Mouse (Mus musculus) cerebellum, adult 9-10 months (tissue): ENCODE data around the gene Cct2.
"Not testable (repeated sequence)": the region's sequence is repeated elsewhere in the genome, so short reads cannot be mapped to it uniquely, and the experiment has no call there.

Source experiments
- DNase-seq: peaks from one replicate; pipeline ENCODE4 v3.0.0; 2022

Gene Cct2

DNA sequence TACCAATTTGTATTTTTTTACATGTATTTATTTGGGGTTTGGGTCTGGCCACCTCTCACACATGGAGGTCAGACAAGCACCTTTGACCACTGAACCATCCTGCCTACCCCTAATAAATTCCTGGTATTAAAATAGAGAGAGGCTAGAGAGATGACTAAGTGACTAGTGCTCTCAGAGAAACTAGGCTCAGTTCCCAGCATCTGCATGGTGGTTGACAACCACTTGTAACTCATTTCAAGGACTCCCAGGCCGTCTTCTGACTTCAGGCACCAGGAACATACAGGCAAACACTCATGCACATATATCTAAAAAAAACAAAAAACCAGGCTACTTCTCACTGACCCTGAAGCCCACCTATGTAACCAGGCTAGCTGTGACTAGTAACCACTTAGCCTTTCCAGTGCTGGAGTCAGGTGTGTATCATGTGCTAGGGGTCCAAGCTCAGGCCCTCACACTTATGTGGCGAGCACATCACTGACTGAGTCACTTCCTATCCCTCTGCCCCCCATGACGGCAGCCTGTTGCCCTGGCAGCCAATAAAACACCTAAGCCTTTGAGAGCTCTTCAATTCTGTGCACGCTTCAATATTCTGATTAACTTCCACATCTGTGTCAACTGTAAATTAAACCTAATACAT, 13.5 kb downstream of the Cct2 start:
- DNase-seq, result no peak

DNA sequence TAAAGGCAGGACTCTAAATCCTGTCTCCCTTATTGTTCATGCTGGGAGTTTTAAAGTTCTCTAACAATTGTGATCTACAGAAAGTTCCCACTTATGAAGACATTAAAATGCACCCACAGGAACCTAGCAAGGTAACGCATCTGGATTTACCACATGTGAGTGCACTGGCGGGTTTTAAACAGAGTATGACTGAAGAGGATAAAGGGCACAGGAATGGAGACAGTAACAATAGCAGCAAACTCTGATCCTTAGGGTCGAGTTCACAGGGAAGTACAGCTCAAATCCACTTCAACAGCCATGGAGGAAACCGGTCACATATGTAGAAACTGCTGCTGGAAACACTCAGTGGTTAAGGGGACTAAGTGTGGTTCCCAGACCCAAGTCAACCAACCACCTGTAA, 14.4 kb downstream of the Cct2 start:
- DNase-seq, result no peak

DNA sequence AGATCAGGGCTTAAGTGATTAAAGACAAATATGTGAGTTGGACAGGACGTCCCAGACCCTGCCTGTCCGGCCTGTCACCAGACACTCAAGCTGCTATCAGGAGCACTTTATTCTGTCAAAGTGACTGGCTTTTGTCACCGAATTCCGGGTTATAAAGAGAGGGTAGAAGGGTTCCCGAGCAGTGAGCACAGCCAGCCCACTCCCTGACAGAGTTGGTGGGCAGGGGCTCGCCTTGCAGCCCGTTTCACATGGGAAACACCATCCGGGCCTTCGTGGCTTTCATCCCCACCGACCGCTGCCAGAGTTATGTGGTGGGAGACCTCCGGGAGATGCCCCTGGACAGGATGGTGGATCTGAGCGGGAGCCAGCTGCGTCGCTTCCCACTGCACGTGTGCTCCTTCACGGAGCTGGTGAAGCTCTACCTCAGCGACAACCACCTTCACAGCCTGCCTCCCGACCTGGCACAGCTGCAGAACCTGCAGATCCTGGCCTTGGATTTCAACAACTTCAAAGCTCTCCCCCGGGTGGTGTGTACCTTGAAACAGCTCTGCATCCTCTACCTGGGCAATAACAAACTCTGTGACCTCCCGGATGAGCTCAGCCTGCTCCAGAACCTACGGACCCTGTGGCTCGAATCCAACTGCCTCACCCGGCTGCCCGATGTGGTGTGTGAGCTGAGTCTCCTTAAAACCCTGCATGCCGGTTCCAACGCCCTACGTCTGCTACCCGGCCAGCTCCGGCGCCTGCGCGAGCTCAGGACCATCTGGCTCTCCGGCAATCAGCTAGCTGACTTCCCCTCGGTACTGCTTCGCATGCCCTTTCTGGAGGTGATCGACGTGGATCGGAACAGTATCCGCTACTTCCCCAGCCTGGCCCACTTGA, 18.2 kb downstream of the Cct2 start, which contains the start of gene Lrrc10:
Gene Lrrc10 (plus strand): TSS at position 167 of the 882 bp plus-strand sequence.
- DNase-seq, result peak; percentile 54

DNA sequence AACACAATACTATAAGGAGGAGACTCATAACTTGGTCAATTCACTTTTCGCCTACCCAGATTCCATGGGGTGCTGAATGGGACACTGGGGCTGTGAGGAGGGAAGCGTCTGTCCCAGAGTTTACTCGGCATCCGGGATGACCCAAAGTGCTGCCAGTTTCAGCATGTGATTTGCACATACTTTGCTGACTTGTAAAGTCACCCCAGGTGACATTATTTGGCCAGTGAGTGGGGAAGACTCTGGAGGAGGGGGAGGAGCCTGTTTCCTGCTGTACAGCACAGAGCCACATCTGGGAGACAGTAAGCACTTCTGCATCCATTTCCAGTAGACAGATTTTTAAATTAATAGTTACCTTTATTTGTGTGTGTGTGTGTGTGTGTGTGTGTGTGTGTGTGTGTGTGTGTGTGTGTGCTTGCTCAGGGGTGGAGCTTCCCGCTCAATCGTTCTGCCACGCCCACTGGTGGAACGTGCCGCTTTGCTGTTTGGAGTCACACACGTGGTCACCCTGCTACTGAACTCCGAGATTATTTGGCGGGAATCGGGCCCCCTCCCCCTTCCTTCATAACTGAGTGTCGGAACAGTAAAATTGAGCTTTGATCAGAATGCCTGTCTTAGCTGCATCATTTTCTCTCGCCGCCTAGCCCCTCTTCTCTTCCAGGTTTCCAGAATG, 20.0 kb downstream of the Cct2 start:
- not testable (repeated sequence) for DNase-seq

DNA sequence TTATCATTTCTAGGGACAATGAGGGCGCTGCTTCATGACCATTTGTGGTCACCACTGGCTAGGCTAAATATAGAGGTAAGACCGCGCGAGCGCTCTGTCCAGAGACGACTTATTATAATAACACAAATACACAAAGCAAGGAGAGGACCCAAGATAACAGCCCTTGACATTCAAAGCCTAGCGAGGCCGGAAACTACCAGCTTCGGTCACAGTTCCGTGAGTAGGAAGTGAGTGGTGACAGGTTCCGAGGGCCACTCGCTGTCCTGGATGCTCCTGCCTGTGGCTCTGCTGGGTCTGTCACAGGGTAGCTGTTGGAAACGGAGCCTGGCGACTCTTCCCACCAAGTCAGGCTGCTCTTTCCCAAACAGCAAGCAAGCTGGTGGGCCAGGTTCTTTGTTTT, 21.3 kb downstream of the Cct2 start:
- no peak for DNase-seq

DNA sequence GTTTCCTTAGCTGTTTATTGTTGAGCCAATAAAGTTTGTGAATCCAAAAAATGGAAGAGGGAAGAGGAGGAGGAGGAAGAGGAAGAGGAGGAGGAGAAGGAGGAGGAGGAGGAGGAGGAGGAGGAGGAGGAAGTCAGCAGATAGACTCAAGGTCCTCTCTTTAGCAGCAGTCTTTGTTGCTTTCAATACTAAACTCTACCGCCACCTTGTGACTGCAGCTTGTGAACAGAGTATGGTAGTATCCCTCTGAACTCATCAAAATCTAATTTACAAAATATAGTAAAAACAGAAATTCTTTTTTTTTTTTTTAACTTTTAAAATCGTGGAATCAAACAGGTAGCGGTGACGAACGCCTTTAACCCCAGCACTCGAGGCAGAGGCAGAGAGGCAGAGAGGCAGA, 23.3 kb downstream of the Cct2 start:
- DNase-seq, result no peak

DNA sequence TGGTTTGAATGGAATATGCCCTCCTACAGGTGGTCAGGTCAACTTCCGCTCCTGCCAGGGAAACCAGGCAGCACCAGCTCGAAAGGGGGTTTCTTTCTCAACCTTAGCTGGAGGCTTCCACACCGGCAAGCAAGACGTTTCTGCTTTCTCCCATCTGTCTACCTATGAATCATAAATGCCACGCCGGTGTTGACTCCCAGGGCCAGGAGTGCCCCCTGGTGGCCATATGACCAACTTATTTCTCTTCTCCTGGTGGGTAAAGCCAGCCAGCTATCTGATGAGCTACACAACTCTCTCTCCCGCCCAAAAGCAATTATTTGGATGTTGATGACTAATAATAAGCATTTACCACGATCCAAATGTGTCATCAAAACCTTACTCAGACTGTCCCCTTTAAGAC, 29.8 kb downstream of the Cct2 start:
- peak; percentile 59 for DNase-seq

DNA sequence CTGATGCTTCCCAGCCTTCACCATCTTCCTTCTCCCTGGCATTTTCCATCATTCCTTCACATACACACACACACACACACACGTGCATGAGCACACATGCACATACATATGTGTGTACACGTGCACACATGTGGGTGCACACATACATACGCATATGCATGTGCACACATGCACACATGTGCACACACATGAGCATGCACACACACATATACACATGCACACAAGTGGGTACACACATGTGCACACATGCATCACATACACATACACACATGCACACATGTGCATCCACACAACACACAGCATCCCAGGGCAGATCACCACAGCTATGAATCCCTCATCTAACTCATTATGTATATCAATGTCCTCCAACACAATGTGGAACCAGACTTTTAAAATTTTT, 32.5 kb downstream of the Cct2 start:
- no peak for DNase-seq

DNA sequence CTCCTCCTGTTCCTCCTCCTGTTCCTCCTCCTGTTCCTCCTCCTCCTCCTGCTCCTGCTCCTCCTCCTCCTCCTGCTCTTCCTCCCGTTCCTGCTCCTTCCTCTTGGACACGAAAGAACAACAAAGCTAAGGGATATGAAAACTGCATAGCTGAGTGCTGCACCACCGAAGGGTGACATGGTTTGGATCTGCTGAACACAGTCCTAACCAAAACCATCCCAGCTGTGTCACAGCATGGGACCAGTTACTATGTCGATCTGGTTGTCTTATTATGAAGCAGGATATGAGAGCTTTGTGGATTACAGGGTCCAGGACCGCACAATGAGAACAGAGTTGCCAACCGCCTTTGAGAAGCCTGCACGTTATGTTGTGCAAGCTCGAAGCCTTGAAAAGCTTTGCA, 37.4 kb downstream of the Cct2 start:
- peak; percentile 9 for DNase-seq

DNA sequence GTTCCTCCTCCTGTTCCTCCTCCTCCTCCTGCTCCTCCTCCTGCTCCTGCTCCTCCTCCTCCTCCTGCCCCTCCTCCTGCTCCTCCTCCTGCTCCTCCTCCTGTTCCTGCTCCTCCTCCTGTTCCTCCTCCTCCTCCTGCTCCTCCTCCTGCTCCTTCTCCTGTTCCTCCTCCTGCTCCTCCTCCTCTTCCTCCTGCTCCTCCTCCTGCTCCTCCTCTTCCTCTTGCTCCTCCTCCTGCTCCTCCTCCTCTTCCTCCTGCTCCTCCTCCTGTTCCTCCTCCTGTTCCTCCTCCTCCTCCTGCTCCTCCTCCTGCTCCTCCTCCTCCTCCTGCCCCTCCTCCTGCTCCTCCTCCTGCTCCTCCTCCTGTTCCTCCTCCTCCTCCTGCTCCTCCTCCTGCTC, 37.8 kb downstream of the Cct2 start:
- DNase-seq, result not testable (repeated sequence)

DNA sequence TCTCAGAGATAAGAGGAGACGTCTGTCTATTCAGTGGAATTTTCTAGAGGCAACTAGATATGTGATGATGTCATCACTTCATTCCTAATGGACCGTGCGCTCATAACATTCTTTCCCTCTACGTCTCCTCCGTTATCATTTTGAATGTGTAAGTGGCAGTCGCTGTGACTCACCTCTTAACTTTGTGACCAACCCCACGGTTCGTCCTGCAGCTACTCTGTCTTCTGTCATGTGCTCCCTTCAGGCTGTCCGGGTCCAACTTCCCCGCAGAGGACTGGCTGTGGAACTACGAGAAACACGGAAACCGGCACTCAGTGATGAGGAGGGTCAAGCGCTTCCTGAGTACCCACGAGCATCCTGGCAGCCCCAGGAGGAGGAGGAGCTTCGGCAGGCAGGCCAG, 39.9 kb downstream of the Cct2 start:
- DNase-seq, result no peak

DNA sequence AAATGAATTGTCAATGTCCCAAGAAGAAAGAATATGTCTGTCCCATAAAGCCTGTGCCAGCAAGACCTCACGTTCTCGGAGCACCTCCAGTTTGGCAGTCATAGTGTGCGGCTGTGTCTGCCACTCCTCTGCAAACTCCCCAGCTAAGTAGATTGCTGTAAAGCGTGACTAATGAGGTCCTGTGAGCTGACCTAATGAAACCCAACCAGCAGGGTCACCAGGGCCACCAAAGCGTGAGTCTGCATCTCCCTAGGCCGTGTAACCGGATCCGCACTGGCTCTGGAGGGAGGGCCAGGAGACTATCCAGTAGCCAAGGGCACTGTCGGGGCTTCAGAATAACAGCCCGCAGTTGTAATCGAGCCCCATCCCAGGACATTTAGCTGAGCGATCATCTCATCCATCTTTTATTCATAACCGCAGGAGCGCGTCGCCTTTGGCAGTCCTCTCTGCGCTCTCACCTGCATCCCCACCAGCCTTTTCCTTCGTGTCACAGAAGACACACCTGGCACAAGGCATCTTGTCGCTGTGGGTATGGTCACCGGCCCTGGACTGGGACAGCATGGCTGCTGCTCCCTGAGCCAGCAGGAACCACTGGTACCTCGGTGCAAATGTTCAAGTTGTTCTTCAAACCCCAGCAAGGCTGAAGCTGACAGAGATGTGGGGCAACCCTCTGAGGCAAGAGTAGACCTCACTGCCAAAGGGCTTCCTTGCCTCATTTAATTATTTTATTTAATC, 42.4 kb downstream of the Cct2 start:
- no peak for DNase-seq

DNA sequence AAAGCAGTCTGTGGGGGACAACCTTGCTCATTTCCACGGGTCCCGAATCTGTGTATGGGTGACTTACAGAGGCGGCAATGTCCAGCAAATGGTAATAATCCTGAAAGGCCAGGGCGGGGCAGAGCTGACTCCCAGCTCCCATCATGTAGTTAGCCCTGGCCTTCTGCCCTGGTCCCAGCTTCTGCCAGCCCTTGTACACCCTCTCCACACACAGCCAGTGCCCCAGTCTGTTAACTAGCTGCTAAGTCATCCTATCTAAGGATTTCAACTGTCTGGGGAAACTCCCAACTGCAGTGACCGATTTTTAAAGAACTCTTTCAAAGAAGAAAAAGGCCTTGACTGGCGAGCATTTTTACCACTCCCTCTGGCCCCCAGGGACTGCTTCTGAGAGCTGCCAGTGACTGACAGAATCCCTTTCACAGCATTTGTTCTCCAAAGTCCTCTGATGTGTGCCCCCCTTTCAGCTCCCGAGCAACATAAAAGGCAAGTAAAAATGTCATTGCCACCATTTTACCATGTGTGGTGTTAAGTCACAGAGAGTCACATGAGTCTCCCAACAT, 45.3 kb downstream of the Cct2 start:
- DNase-seq, result no peak

DNA sequence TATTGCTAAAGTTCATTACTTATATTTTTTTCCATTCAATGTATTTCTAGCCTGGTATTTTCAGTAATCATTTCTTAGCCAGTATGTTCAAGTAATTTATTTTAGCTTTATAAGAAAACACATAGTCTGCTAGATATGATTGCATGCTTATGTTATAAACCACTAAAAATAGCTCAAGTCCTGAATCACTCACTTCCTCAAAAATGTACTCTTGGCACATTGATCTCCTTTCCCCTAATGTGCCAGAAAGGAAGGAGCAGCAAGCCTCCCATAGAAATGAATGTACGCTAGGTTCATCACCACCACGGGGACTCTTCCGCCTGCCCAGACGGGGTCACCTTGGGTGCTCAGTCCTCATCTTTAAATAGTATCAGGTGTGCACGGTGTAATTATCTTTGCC, 49.0 kb downstream of the Cct2 start:
- no peak for DNase-seq

DNA sequence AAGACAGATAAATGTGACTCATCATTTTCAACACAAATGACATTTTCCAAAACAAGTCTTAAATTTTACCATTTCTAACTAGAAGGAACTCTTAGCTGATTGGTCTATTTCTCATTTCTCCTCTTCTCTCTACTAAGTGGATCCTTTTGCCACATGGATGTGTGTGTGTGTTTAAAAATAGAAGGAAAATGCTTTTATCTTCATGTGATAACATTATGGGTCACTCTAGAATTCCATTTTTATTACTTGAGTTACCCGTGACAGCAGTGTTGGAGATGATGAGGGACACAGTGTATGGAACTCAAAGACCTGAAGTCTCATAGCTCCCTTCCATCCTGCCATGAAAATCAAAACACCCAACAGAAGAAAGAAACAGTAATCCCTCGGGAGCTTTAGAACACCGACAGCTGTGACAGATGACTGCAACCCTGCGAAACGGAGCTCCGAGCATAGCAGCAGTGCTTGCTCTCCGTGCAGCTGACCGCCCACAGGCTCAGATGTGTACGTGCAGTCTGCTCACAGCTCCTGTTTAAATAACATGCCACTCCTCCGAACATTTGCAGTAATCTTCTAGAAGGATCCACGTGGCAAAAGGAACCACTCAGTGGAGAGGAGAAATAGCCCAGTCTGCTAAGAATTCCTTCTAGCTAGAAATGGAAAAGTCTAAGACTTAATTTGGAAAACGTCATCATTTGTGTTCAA, 49.8 kb downstream of the Cct2 start:
- DNase-seq, result no peak

DNA sequence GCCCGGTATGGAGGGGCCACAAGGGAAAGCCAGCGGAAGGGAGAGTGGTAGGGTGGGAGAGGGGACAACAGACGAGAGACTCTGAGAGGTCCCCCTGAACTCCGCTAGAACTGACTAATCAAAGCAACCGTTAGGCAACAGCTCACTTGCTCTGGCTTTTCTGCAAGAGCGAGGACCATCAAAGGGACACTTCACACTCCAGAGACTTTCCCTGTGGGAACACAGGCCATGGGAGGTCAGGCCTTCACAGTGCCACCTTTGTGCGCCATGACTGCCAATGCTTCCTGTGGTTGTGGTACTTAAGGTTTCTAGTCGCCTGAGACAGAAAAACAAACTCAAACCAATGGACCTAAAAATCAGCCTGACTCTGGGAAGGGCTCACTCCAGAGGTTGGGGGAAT, 52.6 kb downstream of the Cct2 start:
- DNase-seq, result no peak

DNA sequence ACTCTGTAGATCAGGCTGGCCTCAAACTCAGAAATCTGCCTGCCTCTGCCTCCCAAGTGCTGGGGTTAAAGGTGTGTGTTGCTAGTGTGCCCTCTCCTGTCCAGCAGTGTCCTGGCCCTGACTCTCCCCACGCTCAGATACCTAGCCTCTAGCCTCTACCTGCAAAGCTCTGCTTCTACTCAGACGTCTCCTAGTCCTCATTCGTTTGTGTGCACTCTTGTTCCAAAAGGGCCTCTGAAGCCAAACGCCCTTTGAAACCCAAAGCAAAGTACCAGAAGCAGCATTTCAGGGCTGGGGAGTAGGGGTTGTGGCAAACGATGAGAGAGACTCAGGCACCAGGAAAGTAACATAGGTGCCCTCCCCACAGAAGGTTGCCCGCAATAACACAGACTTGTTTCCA, 53.9 kb downstream of the Cct2 start:
- DNase-seq, result no peak

DNA sequence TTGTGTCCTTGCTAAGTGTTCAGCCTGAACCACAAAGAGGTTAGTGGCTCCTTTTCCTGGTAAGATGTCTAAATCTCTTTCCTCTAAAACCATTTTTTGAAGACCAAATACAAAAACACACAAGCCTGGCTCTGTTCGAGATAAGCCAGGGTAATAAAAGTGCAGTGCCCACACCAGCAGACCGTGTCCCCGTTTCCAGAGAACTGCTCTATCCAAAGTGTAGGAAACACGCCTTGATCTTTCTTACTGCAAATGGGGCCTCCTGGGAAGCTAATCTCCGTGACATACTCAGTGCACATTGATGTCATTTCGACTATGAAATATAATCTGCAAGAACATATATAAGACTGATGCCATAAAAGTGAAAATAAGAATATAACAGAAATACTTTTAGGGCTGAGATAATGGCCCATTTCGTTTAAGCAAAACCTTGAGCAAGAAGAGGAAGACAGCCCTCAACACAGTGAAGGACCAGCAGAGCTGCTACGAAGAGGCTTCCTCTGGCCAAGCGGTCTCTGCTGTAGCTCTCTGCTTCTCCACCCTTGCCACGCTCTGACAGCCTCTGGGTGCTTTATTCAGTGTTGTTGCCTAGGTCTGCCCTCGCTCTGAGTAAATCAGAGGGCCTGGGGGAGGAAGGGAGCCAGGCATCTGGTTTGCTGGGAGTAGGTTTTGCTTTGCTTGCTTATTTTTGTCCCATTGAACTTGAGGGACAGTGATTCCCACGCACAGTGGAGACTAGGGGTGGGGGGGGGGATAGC, 57.7 kb downstream of the Cct2 start:
- no peak for DNase-seq

DNA sequence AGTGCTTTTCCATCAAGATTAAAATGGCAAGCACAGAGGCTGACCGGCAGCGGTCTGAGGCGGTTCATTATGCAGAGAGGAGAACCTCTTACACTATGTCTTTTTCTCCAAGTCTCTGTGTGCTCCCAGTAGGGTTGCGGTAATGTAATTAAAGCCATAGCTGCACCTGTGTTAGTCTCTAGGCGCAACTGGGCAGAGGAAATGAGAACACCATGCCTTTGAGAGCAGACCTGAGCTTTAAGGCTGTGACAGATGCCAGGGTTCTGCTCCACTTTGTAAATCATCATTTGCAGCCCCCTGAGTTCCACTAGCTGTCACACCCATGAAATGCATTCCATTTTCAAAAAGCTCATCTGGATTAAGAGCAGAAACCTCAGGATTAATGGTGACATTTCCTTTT, 58.9 kb downstream of the Cct2 start:
- DNase-seq, result no peak
